Mouse (Mus musculus) MEL (cell line): ENCODE data around the gene Scaf4. TPM values are rescaled to one million over a fixed set of nuclear protein-coding genes. Genes with fewer than 3 reads are reported as not detected.
A peak's percentile ranks its signal among the peaks of the same experiment; 100 is the strongest.

Source experiments
- DNase-seq: peaks from one replicate; pipeline ENCODE4 v3.0.0; 2011; ENCODE audit warnings: low read depth, low spot score
- H3K27ac ChIP-seq: 2 replicates; pipeline ENCODE4 v1.5.1; 2012; ENCODE audit warnings: low read depth, mild to moderate bottlenecking, control low read depth, low read length, moderate library complexity; ENCODE audit not compliant: control insufficient read depth
- H3K27me3 ChIP-seq, 2 experiments: fragments of 150-350 bp in 1 of 2; sonication (generic) in 1 of 2; 2 replicates each; pipeline ENCODE4 v1.6.1; 2012; ENCODE audit warnings: low read length in 2 of 2, mild to moderate bottlenecking in 2 of 2, improper control_type of control experiment in 1 of 2, moderate library complexity in 1 of 2; ENCODE audit not compliant: insufficient read depth in 2 of 2, control insufficient read depth in 1 of 2
- H3K36me3 ChIP-seq, 2 experiments: 2 replicates each; pipeline ENCODE4 v1.6.1; 2012 to 2014; ENCODE audit warnings: low read length in 2 of 2, improper control_type of control experiment in 1 of 2, inconsistent platforms in 1 of 2, mild to moderate bottlenecking in 1 of 2; ENCODE audit not compliant: insufficient read depth in 2 of 2, control insufficient read depth in 1 of 2
- H3K4me1 ChIP-seq, 2 experiments: fragments of 150-350 bp in 1 of 2; sonication (generic) in 1 of 2; 2 replicates each; pipeline ENCODE4 v1.6.1; 2012; ENCODE audit warnings: low read length in 2 of 2, improper control_type of control experiment in 1 of 2, mild to moderate bottlenecking in 1 of 2; ENCODE audit not compliant: insufficient read depth in 2 of 2, control insufficient read depth in 1 of 2
- H3K4me3 ChIP-seq, 2 experiments: fragments of 150-350 bp in 1 of 2; sonication (generic) in 1 of 2; 2 replicates each; pipeline ENCODE4 v1.5.1; 2012; ENCODE audit warnings: low read depth in 2 of 2, low read length in 2 of 2, mild to moderate bottlenecking in 2 of 2, moderate library complexity in 2 of 2, control low read depth in 1 of 2, improper control_type of control experiment in 1 of 2; ENCODE audit not compliant: control insufficient read depth in 1 of 2, insufficient read depth in 1 of 2
- H3K79me2 ChIP-seq: 2 replicates; pipeline ENCODE4 v1.6.1; 2012; ENCODE audit warnings: mild to moderate bottlenecking, low read length, moderate library complexity; ENCODE audit not compliant: control insufficient read depth, poor library complexity, insufficient read depth
- H3K9ac ChIP-seq: 2 replicates; pipeline ENCODE4 v1.6.1; 2012; ENCODE audit warnings: low read depth, mild to moderate bottlenecking, control low read depth, low read length, moderate library complexity; ENCODE audit not compliant: control insufficient read depth, poor library complexity, severe bottlenecking
- H3K9me3 ChIP-seq: fragments of 150-350 bp; sonication (generic); replicated peaks from 2 replicates; pipeline ENCODE4 v1.6.1; 2012; ENCODE audit warnings: mild to moderate bottlenecking, low read length, improper control_type of control experiment, moderate library complexity; ENCODE audit not compliant: insufficient read depth
- BHLHE40 ChIP-seq: IDR thresholded peaks from 2 replicates; pipeline ENCODE4 v1.6.1; 2012; ENCODE audit warnings: low read depth, mild to moderate bottlenecking, inconsistent platforms, low read length, improper control_type of control experiment, borderline replicate concordance
- CHD1 ChIP-seq: IDR thresholded peaks from 2 replicates; pipeline ENCODE4 v1.6.1; 2012; ENCODE audit warnings: low read depth, mild to moderate bottlenecking, inconsistent platforms, low read length, improper control_type of control experiment
- E2F4 ChIP-seq: IDR thresholded peaks from 2 replicates; pipeline ENCODE4 v1.6.1; 2011; ENCODE audit warnings: low read depth, low read length, improper control_type of control experiment, borderline replicate concordance
- ELF1 ChIP-seq: IDR thresholded peaks from 2 replicates; pipeline ENCODE4 v1.6.1; 2014; ENCODE audit warnings: low read depth, mild to moderate bottlenecking, inconsistent platforms, low read length, improper control_type of control experiment, moderate library complexity
- ETS1 ChIP-seq: IDR thresholded peaks from 2 replicates; pipeline ENCODE4 v1.6.1; 2012; ENCODE audit warnings: low read depth, mild to moderate bottlenecking, inconsistent platforms, low read length, improper control_type of control experiment, moderate library complexity
- GABPA ChIP-seq: IDR thresholded peaks from 2 replicates; pipeline ENCODE4 v1.6.1; 2012; ENCODE audit warnings: low read depth, mild to moderate bottlenecking, inconsistent platforms, low read length, improper control_type of control experiment, moderate library complexity
- GATA1 ChIP-seq: IDR thresholded peaks from 2 replicates; pipeline ENCODE4 v1.6.1; 2011; ENCODE audit warnings: low read depth, low read length, improper control_type of control experiment
- HCFC1 ChIP-seq: IDR thresholded peaks from 2 replicates; pipeline ENCODE4 v1.6.1; 2012; ENCODE audit warnings: low read depth, mild to moderate bottlenecking, inconsistent platforms, low read length, improper control_type of control experiment, moderate library complexity
- MXI1 ChIP-seq: IDR thresholded peaks from 2 replicates; pipeline ENCODE4 v1.6.1; 2011; ENCODE audit warnings: mild to moderate bottlenecking, low read depth, low read length, improper control_type of control experiment
- POLR2A ChIP-seq, 2 experiments: IDR thresholded peaks; 2 replicates each; pipeline ENCODE4 v1.6.1; 2011 to 2012; ENCODE audit warnings: low read length in 2 of 2, mild to moderate bottlenecking in 2 of 2, control low read depth in 1 of 2, improper control_type of control experiment in 1 of 2, low read depth in 1 of 2, moderate library complexity in 1 of 2; ENCODE audit not compliant: control insufficient read depth in 1 of 2, insufficient read depth in 1 of 2, poor library complexity in 1 of 2
- POLR2AphosphoS2 ChIP-seq: IDR thresholded peaks from 2 replicates; pipeline ENCODE4 v1.6.1; 2011; ENCODE audit warnings: low read length, improper control_type of control experiment
- RCOR1 ChIP-seq: IDR thresholded peaks from 2 replicates; pipeline ENCODE4 v1.6.1; 2012; ENCODE audit warnings: low read depth, mild to moderate bottlenecking, inconsistent platforms, low read length, improper control_type of control experiment
- SIN3A ChIP-seq: IDR thresholded peaks from 2 replicates; pipeline ENCODE4 v1.6.1; 2012; ENCODE audit warnings: low read length, improper control_type of control experiment, inconsistent platforms
- USF1 ChIP-seq: IDR thresholded peaks from 2 replicates; pipeline ENCODE4 v1.6.1; 2014; ENCODE audit warnings: low read depth, mild to moderate bottlenecking, inconsistent platforms, low read length, improper control_type of control experiment, moderate library complexity
- USF2 ChIP-seq, 2 experiments: IDR thresholded peaks; 2 replicates each; pipeline ENCODE4 v1.6.1; 2011 to 2012; ENCODE audit warnings: improper control_type of control experiment in 2 of 2, low read length in 2 of 2, borderline replicate concordance in 1 of 2, inconsistent platforms in 1 of 2, low read depth in 1 of 2, mild to moderate bottlenecking in 1 of 2; ENCODE audit not compliant: insufficient read depth in 1 of 2
- polyA plus RNA-seq, 2 experiments: library from polyadenylated mRNA; stranded (reverse) in 1 of 2; unstranded in 1 of 2; fragments of >175 nt in 1 of 2; fragments of >200 nt in 1 of 2; gene quantifications; 2 replicates each; pipeline versions ENCODE4 v1.2.1 to v1.2.4; 2012; ENCODE audit warnings: low replicate concordance in 2 of 2, low read depth in 1 of 2; ENCODE audit not compliant: insufficient read length in 2 of 2, insufficient read depth in 1 of 2, missing spikeins in 1 of 2
- total RNA-seq: library from RNA; depleted of rRNA; stranded (reverse); fragments of 300-350 nt; gene quantifications from 2 replicates; pipeline ENCODE4 v1.2.3, GENCODE M21; 2012

Scaf4 gene
- total and polyA plus RNA-seq, 3 experiments = 12.3 to 56.2 TPM; not detected in 1

GRCm38 (mm10) chr16:90298426-90299300, 14.4 kb upstream of the Scaf4 start (continued):
- TF ChIP-seq E2F4 = no peak
- no peak for TF ChIP-seq POLR2A (IDR thresholded peaks at IDR 0.05; ENCODE audit: control insufficient read depth in 1 of 2, insufficient read depth in 1 of 2, low read depth in 1 of 2, low read length in 2 of 2, poor library complexity in 1 of 2)
- TF ChIP-seq CHD1 = no peak

- Histone ChIP-seq H3K4me1 (0 out of 4 replicates have a peak, but pooled peaks cover 0 to 2% of the 10 kb centered on the region in 2 experiments), H3K27ac (no peak overlapping the region), H3K9ac (no peak overlapping the region)
- DNase-seq = peak; percentile 27
- TF ChIP-seq BHLHE40 = no peak
- TF ChIP-seq RCOR1 = 0 out of 2 replicates have a peak, but pooled peaks have one; percentile 13
- TF ChIP-seq GATA1 = peak; percentile 50
- TF ChIP-seq, all 39 proteins: peak for 2
- no peaks in the 10 kb centered on the region for H3K79me2 ChIP-seq
- no peaks in the 10 kb centered on the region for H3K27me3 ChIP-seq
- no peak overlapping the region for H3K4me3 ChIP-seq
- H3K36me3 ChIP-seq = no peaks in the 10 kb centered on the region
- no peaks in the 10 kb centered on the region for H3K9me3 ChIP-seq
Observed at GRCm38 (mm10) chr16:90297479-90298425, 13.4 kb upstream of the Scaf4 start.

GRCm38 (mm10) chr16:90291675-90292074, 7.4 kb upstream of the Scaf4 start:
- Histone ChIP-seq H3K4me3 (no peak overlapping the region), H3K9ac (no peak overlapping the region), H3K9me3 (no peaks in the 10 kb centered on the region), H3K4me1 (no peaks in the 10 kb centered on the region), H3K79me2 (no peaks in the 10 kb centered on the region), H3K36me3 (no peaks in the 10 kb centered on the region)
- TF ChIP-seq USF1 (no peak), ELF1 (no peak), MXI1 (no peak), POLR2AphosphoS2 (no peak), USF2 (IDR thresholded peaks at IDR 0.05; ENCODE audit: borderline replicate concordance in 1 of 2, insufficient read depth in 1 of 2, low read depth in 1 of 2, low read length in 2 of 2) (no peak), SIN3A (no peak), CHD1 (no peak), HCFC1 (no peak), ETS1 (no peak), GABPA (no peak), RCOR1 (no peak)
- TF ChIP-seq, all 39 proteins: peak for 0
- no peak for DNase-seq
- Histone ChIP-seq H3K27ac (no peak overlapping the region), H3K27me3 (no peaks in the 10 kb centered on the region)
